Mouse (Mus musculus): ENCODE data around the gene Bicra. TPM values are rescaled to one million over a fixed set of nuclear protein-coding genes. Genes with fewer than 3 reads are reported as not detected.

Bicra gene
- total and polyA plus RNA-seq, 3 experiments = 0.32 to 10.2 (median 2.2) TPM

- no peak for TF ChIP-seq ZKSCAN1 (IDR thresholded peaks at IDR 0.05; ENCODE audit: borderline replicate concordance, low read depth, low read length)
Measured at GRCm38 (mm10) chr7:16083361-16083760, 35.6 kb upstream of the Bicra start (continued).

GRCm38 (mm10) chr7:16080581-16080980, 32.9 kb upstream of the Bicra start:
- in situ Hi-C loops (cut with MboI; ENCODE audit: low pct_ligation_motif_present, low pct_unique_long_range_greater_than_20kb, low sequenced_read_pairs) (no loop called here), dilution Hi-C loops (cut with MboI; ENCODE audit: extremely low pct_ligation_motif_present, extremely low pct_unique_long_range_greater_than_20kb, low sequenced_read_pairs) (no loop called here)
- no peak overlapping the region for H3K9ac ChIP-seq (ENCODE audit: insufficient read depth, low read depth)
- no peak overlapping the region for H3K27ac ChIP-seq (ENCODE audit: insufficient read depth, low read depth)
- H3K4me1 ChIP-seq (ENCODE audit: control insufficient read depth in 1 of 2, insufficient read depth in 2 of 2) = peaks cover 5 to 23% of the 10 kb centered on the region in 2 experiments; a peak in 2 of 4 replicates
- H3K4me3 ChIP-seq (replicated peaks in 1 of 3; ENCODE audit: low read depth in 2 of 3, low read length in 2 of 3, poor library complexity in 1 of 3) = no peak overlapping the region
- no peak overlapping the region for H3K4me2 ChIP-seq (ENCODE audit: insufficient read depth, low read depth, poor library complexity, severe bottlenecking)
- no peaks in the 10 kb centered on the region for H3K79me2 ChIP-seq (replicated peaks; ENCODE audit: control insufficient read depth, extremely low read depth, insufficient read depth, poor library complexity, severe bottlenecking)
- DNase-seq (ENCODE audit: extremely low read depth) = no peak
- H3K27me3 ChIP-seq (replicated peaks) = peaks cover 3% of the 10 kb centered on the region
- TF ChIP-seq MYC (IDR thresholded peaks at IDR 0.05; ENCODE audit: low read depth, low read length) = no peak
- no peak for TF ChIP-seq NELFE (IDR thresholded peaks at IDR 0.05; ENCODE audit: low read depth, low read length)
- no peak for TF ChIP-seq MXI1 (IDR thresholded peaks at IDR 0.05; ENCODE audit: low read depth, low read length)
- TF ChIP-seq E2F4 (IDR thresholded peaks at IDR 0.05; ENCODE audit: insufficient replicate concordance, low read depth, low read length) = no peak
- no peak for TF ChIP-seq TBP (conservative IDR thresholded peaks at IDR 0.05; ENCODE audit: low read depth, low read length)
- TF ChIP-seq PAX5 (IDR thresholded peaks at IDR 0.05; ENCODE audit: low read length) = no peak
- TF ChIP-seq CHD2 (IDR thresholded peaks at IDR 0.05; ENCODE audit: low read length) = no peak
- TF ChIP-seq RAD21 (IDR thresholded peaks at IDR 0.05; ENCODE audit: low read depth, low read length) = no peak
- no peak for TF ChIP-seq MAFK (IDR thresholded peaks at IDR 0.05; ENCODE audit: insufficient replicate concordance, low read length)
- TF ChIP-seq KAT2A (IDR thresholded peaks at IDR 0.05; ENCODE audit: insufficient replicate concordance, low read length) = no peak
- no peak for TF ChIP-seq POLR2A (IDR thresholded peaks at IDR 0.05; ENCODE audit: low read depth, low read length)
- TF ChIP-seq USF1 (IDR thresholded peaks at IDR 0.05; ENCODE audit: low read depth, low read length) = no peak
- no peak for TF ChIP-seq UBTF (IDR thresholded peaks at IDR 0.05; ENCODE audit: low read depth, low read length)
- TF ChIP-seq EP300 (IDR thresholded peaks at IDR 0.05; ENCODE audit: low read length) = no peak
- no peak for TF ChIP-seq JUN (IDR thresholded peaks at IDR 0.05; ENCODE audit: insufficient read depth, low read depth, low read length)
- TF ChIP-seq SIN3A (IDR thresholded peaks at IDR 0.05; ENCODE audit: low read length) = no peak
- TF ChIP-seq CTCF (conservative IDR thresholded peaks at IDR 0.05 in 1 of 2, IDR thresholded peaks at IDR 0.05 in 1 of 2; ENCODE audit: low read depth in 2 of 2, low read length in 2 of 2) = no peak
- TF ChIP-seq SMC3 (IDR thresholded peaks at IDR 0.05; ENCODE audit: low read depth, low read length) = no peak
- no peak for TF ChIP-seq JUND (conservative IDR thresholded peaks at IDR 0.05; ENCODE audit: low read depth, low read length)
- TF ChIP-seq ZKSCAN1 (IDR thresholded peaks at IDR 0.05; ENCODE audit: borderline replicate concordance, low read depth, low read length) = no peak
- no peaks in the 10 kb centered on the region for H3K9me3 ChIP-seq (replicated peaks; ENCODE audit: low read length)
- no peaks in the 10 kb centered on the region for H3K36me3 ChIP-seq (replicated peaks in 1 of 2; ENCODE audit: control insufficient read depth in 1 of 2, insufficient read depth in 1 of 2, low read length in 1 of 2)

- Histone ChIP-seq H3K36me3 (replicated peaks in 1 of 2; ENCODE audit: control insufficient read depth in 1 of 2, insufficient read depth in 1 of 2, low read length in 1 of 2) (no peaks in the 10 kb centered on the region), H3K27me3 (replicated peaks) (peaks cover 3% of the 10 kb centered on the region), H3K9me3 (replicated peaks; ENCODE audit: low read length) (no peaks in the 10 kb centered on the region), H3K4me3 (replicated peaks in 1 of 3; ENCODE audit: low read depth in 2 of 3, low read length in 2 of 3, poor library complexity in 1 of 3) (no peak overlapping the region), H3K27ac (ENCODE audit: insufficient read depth, low read depth) (no peak overlapping the region), H3K4me1 (ENCODE audit: control insufficient read depth in 1 of 2, insufficient read depth in 2 of 2) (peaks cover 5 to 23% of the 10 kb centered on the region in 2 experiments; a peak in 2 of 4 replicates), H3K79me2 (replicated peaks; ENCODE audit: control insufficient read depth, extremely low read depth, insufficient read depth, poor library complexity, severe bottlenecking) (no peaks in the 10 kb centered on the region), H3K9ac (ENCODE audit: insufficient read depth, low read depth) (no peak overlapping the region), H3K4me2 (ENCODE audit: insufficient read depth, low read depth, poor library complexity, severe bottlenecking) (no peak overlapping the region)
- no peak for TF ChIP-seq NRF1 (IDR thresholded peaks at IDR 0.05; ENCODE audit: low read depth, low read length)
- no peak for TF ChIP-seq ETS1 (conservative IDR thresholded peaks at IDR 0.05; ENCODE audit: low read depth, low read length)
- TF ChIP-seq RCOR1 (conservative IDR thresholded peaks at IDR 0.05; ENCODE audit: low read depth, low read length) = no peak
- no peak for TF ChIP-seq RAD21 (IDR thresholded peaks at IDR 0.05; ENCODE audit: low read depth, low read length)
- TF ChIP-seq ELF1 (IDR thresholded peaks at IDR 0.05; ENCODE audit: low read depth, low read length) = no peak
- in situ Hi-C loops (cut with MboI; ENCODE audit: low pct_ligation_motif_present, low pct_unique_long_range_greater_than_20kb, low sequenced_read_pairs) = no loop called here
- dilution Hi-C loops (cut with MboI; ENCODE audit: extremely low pct_ligation_motif_present, extremely low pct_unique_long_range_greater_than_20kb, low sequenced_read_pairs) = no loop called here
- no peak for DNase-seq (ENCODE audit: extremely low read depth)
Measured at GRCm38 (mm10) chr7:16079947-16080346, 32.2 kb upstream of the Bicra start.
